Mouse (Mus musculus) lung, embryonic 14.5 days (tissue): ENCODE results near the gene 1700011L22Rik. TPM values are rescaled to one million over a fixed set of nuclear protein-coding genes. Genes with fewer than 3 reads are reported as not detected.

Experiments used
- ATAC-seq: fragments of 200-750 bp; cut with Nextera tagmentation; 2 replicates; pipeline ENCODE4 v1.8.0; 2017; ENCODE audit warnings: mild to moderate bottlenecking, moderate TSS enrichment, moderate library complexity; ENCODE audit not compliant: insufficient read depth
- DNase-seq: peaks from one replicate; pipeline ENCODE4 v3.0.0-alpha.2; 2015
- H3K27ac ChIP-seq: fragments of 300-500 bp; sonication (generic); 2 replicates; pipeline ENCODE4 v1.5.1; 2014; ENCODE audit warnings: low read depth, mild to moderate bottlenecking, moderate library complexity
- H3K27me3 ChIP-seq: fragments of 300-500 bp; sonication (generic); 2 replicates; pipeline ENCODE4 v1.6.1; 2014; ENCODE audit warnings: low read length, control low read depth; ENCODE audit not compliant: insufficient read depth
- H3K36me3 ChIP-seq: fragments of 300-500 bp; sonication (generic); 2 replicates; pipeline ENCODE4 v1.6.1; 2014; ENCODE audit warnings: control low read depth; ENCODE audit not compliant: insufficient read depth
- H3K4me1 ChIP-seq: fragments of 300-500 bp; sonication (generic); 2 replicates; pipeline ENCODE4 v1.6.1; 2014; ENCODE audit warnings: antibody characterized with exemption, control low read depth; ENCODE audit not compliant: insufficient read depth
- H3K4me2 ChIP-seq: fragments of 300-500 bp; sonication (generic); 2 replicates; pipeline ENCODE4 v1.6.1; 2014; ENCODE audit warnings: mild to moderate bottlenecking
- H3K4me3 ChIP-seq: fragments of 300-500 bp; sonication (generic); 2 replicates; pipeline ENCODE4 v1.5.1; 2014; ENCODE audit warnings: low read depth, low read length
- H3K9ac ChIP-seq: fragments of 300-500 bp; sonication (generic); 2 replicates; pipeline ENCODE4 v1.6.1; 2014
- H3K9me3 ChIP-seq: fragments of 300-500 bp; sonication (generic); 2 replicates; pipeline ENCODE4 v1.6.1; 2016; ENCODE audit warnings: low read depth, low read length, control low read depth
- CTCF ChIP-seq: IDR thresholded peaks from 2 replicates; pipeline ENCODE4 v1.5.1; 2016; ENCODE audit warnings: antibody characterized with exemption, low read depth
- WGBS: fragments of 180-500 bp; shearing (Covaris S2); extraction: QIAGEN DNeasy Blood & Tissue Kit; methylation state at CpG from one replicate; pipeline ENCODE4 v1.1.7; 2014; 5-methylcytosine and 5-hydroxymethylcytosine counted together
- polyA plus RNA-seq: library from polyadenylated mRNA; unstranded; fragments of >200 nt; fragmentation: Nextera tagmentation; extraction: Ambion mirVana; gene quantifications from 2 replicates; pipeline ENCODE4 v1.2.1, GENCODE M21; 2014

1700011L22Rik gene
- not detected in 2 replicates for polyA plus RNA-seq

GRCm38 (mm10) chr8:79248470-79248869 lies at the start of gene 1700011L22Rik:
TSS of gene 1700011L22Rik (minus strand) at chr8:79248570.
- H3K4me3 ChIP-seq: no peak within 1 kb of the TSS
- H3K27me3 ChIP-seq: no peaks in the 10 kb centered on the region
- H3K4me2 ChIP-seq: no peak within 1 kb of the TSS
- H3K27ac ChIP-seq: no peak within 1 kb of the TSS
- 76% methylated on average over 6 of the region's 6 CpGs for WGBS
- no peak for DNase-seq
- no peaks in the 10 kb centered on the region for H3K9me3 ChIP-seq
- no peak within 1 kb of the TSS for H3K9ac ChIP-seq
- TF ChIP-seq CTCF: no peak
- peaks cover 9% of the 10 kb centered on the region; the same call in 1 of the 2 replicates for H3K4me1 ChIP-seq
- no peak for ATAC-seq
- no peaks in the 10 kb centered on the region for H3K36me3 ChIP-seq

- ATAC-seq (no peak), DNase-seq (peak; percentile 87)
- no peak overlapping the region for H3K27ac ChIP-seq
- H3K9ac ChIP-seq: no peak overlapping the region
- peak; percentile 90 for TF ChIP-seq CTCF
- 31% methylated on average over 3 of the region's 3 CpGs for WGBS
- no peaks in the 10 kb centered on the region for H3K36me3 ChIP-seq
- H3K27me3 ChIP-seq: no peaks in the 10 kb centered on the region
- H3K4me3 ChIP-seq: no peak overlapping the region
- peaks cover 12% of the 10 kb centered on the region; the same call in 1 of the 2 replicates for H3K4me1 ChIP-seq
- no peak overlapping the region for H3K4me2 ChIP-seq
- no peaks in the 10 kb centered on the region for H3K9me3 ChIP-seq
Observed at GRCm38 (mm10) chr8:79297763-79298162, 49.4 kb upstream of the 1700011L22Rik start.

GRCm38 (mm10) chr8:79295276-79296105 lies 47.1 kb upstream of the 1700011L22Rik start:
- H3K27me3 ChIP-seq: no peaks in the 10 kb centered on the region
- H3K4me1 ChIP-seq: peaks cover 12% of the 10 kb centered on the region; the same call in 1 of the 2 replicates
- DNase-seq (peak; percentile 33), ATAC-seq (no peak)
- H3K36me3 ChIP-seq: no peaks in the 10 kb centered on the region
- H3K9me3 ChIP-seq: no peaks in the 10 kb centered on the region
- H3K4me2 ChIP-seq: peak overlapping the region; percentile 94
- 9% methylated on average over 18 of the region's 18 CpGs for WGBS
- peak overlapping the region; percentile 95 for H3K27ac ChIP-seq
- peak; percentile 10; the same call in 1 of the 2 replicates for TF ChIP-seq CTCF
- peak overlapping the region; percentile 53 for H3K4me3 ChIP-seq
- H3K9ac ChIP-seq: peak overlapping the region; percentile 85

GRCm38 (mm10) chr8:79294610-79295275 lies 46.4 kb upstream of the 1700011L22Rik start, which contains the start of gene Mmaa:
TSS of gene Mmaa (minus strand) at chr8:79294937.
- Histone ChIP-seq H3K27ac (peak within 1 kb of the TSS; percentile 95), H3K4me2 (peak within 1 kb of the TSS; percentile 94), H3K27me3 (no peaks in the 10 kb centered on the region), H3K9ac (peak within 1 kb of the TSS; percentile 85), H3K4me1 (peaks cover 12% of the 10 kb centered on the region; the same call in 1 of the 2 replicates), H3K9me3 (no peaks in the 10 kb centered on the region), H3K36me3 (no peaks in the 10 kb centered on the region), H3K4me3 (peak within 1 kb of the TSS; percentile 53)
- WGBS: under 1% methylated on average over 68 of the region's 74 CpGs
- DNase-seq: peak; percentile 99
- peak; percentile 96 for ATAC-seq
- TF ChIP-seq CTCF: peak; percentile 58

- H3K9ac ChIP-seq: peak overlapping the region; percentile 85
- peak overlapping the region; percentile 94 for H3K4me2 ChIP-seq
- H3K36me3 ChIP-seq: no peaks in the 10 kb centered on the region
- no peak for ATAC-seq
- WGBS: 43% methylated on average over 3 of the region's 3 CpGs
- H3K4me1 ChIP-seq: peaks cover 12% of the 10 kb centered on the region; the same call in 1 of the 2 replicates
- peak overlapping the region; percentile 95 for H3K27ac ChIP-seq
- DNase-seq: peak; percentile 22
- no peaks in the 10 kb centered on the region for H3K27me3 ChIP-seq
- no peaks in the 10 kb centered on the region for H3K9me3 ChIP-seq
- peak overlapping the region; percentile 53 for H3K4me3 ChIP-seq
- TF ChIP-seq CTCF: no peak
Observed at GRCm38 (mm10) chr8:79293841-79294240, 45.5 kb upstream of the 1700011L22Rik start.

- WGBS: 52% methylated on average over 3 of the region's 3 CpGs
- no peaks in the 10 kb centered on the region for H3K36me3 ChIP-seq
- no peak overlapping the region for H3K4me3 ChIP-seq
- peak overlapping the region; percentile 15; the same call in 1 of the 2 replicates for H3K27ac ChIP-seq
- DNase-seq: no peak
- ATAC-seq: no peak
- peaks cover 12% of the 10 kb centered on the region; the same call in 1 of the 2 replicates for H3K4me1 ChIP-seq
- no peaks in the 10 kb centered on the region for H3K9me3 ChIP-seq
- H3K9ac ChIP-seq: no peak overlapping the region
- peak overlapping the region; percentile 94 for H3K4me2 ChIP-seq
- no peaks in the 10 kb centered on the region for H3K27me3 ChIP-seq
- TF ChIP-seq CTCF: no peak
Observed at GRCm38 (mm10) chr8:79292712-79293264, 44.4 kb upstream of the 1700011L22Rik start.
